Mouse (Mus musculus): ENCODE measurements around the gene Daam1. TPM values are rescaled to one million over a fixed set of nuclear protein-coding genes. Genes with fewer than 3 reads are reported as not detected.

Gene Daam1
- polyA plus RNA-seq, 1 experiment from 2014 or later: 25.0 TPM

GRCm38 (mm10) chr12:71950095-71950877 is 119.4 kb downstream of the Daam1 start:
- Histone ChIP-seq H3K9ac (no peak overlapping the region), H3K36me3 (peaks cover 87% of the 10 kb centered on the region), H3K4me2 (no peak overlapping the region), H3K4me1 (replicated peaks) (peaks cover 8% of the 10 kb centered on the region), H3K27ac (no peak overlapping the region), H3K27me3 (no peaks in the 10 kb centered on the region), H3K9me3 (no peaks in the 10 kb centered on the region), H3K4me3 (no peak overlapping the region)
- ATAC-seq (ENCODE audit: low FRiP score): no peak
- WGBS: 92% methylated on average over 13 of the region's 13 CpGs

- ATAC-seq (ENCODE audit: low FRiP score): no peak
- H3K9me3 ChIP-seq: no peaks in the 10 kb centered on the region
- peaks cover 64% of the 10 kb centered on the region for H3K36me3 ChIP-seq
- H3K27ac ChIP-seq: peak overlapping the region; percentile 55; the same call in 1 of the 2 replicates
- H3K4me1 ChIP-seq (replicated peaks): peaks cover 23% of the 10 kb centered on the region
- 42% methylated on average over 5 of the region's 5 CpGs for WGBS
- H3K9ac ChIP-seq: no peak overlapping the region
- no peak overlapping the region for H3K4me3 ChIP-seq
- H3K4me2 ChIP-seq: no peak overlapping the region
- no peaks in the 10 kb centered on the region for H3K27me3 ChIP-seq
These were observed 123.5 kb downstream of the Daam1 start for GRCm38 (mm10) chr12:71954180-71954935.

- 18% methylated on average over 6 of the region's 6 CpGs for WGBS
- no peak overlapping the region for H3K4me3 ChIP-seq
- no peak overlapping the region for H3K27ac ChIP-seq
- H3K4me2 ChIP-seq: no peak overlapping the region
- H3K9ac ChIP-seq: no peak overlapping the region
- peaks cover 62% of the 10 kb centered on the region for H3K36me3 ChIP-seq
- H3K4me1 ChIP-seq (replicated peaks): peaks cover 29% of the 10 kb centered on the region
- no peaks in the 10 kb centered on the region for H3K27me3 ChIP-seq
- H3K9me3 ChIP-seq: no peaks in the 10 kb centered on the region
- peak; percentile 63; the same call in 1 of the 2 replicates for ATAC-seq (ENCODE audit: low FRiP score)
These were observed 126.1 kb downstream of the Daam1 start for GRCm38 (mm10) chr12:71956980-71957379.

- Histone ChIP-seq H3K36me3 (peaks cover 62% of the 10 kb centered on the region), H3K4me1 (replicated peaks) (peaks cover 29% of the 10 kb centered on the region), H3K4me3 (no peak overlapping the region), H3K27ac (no peak overlapping the region), H3K9me3 (no peaks in the 10 kb centered on the region), H3K9ac (no peak overlapping the region), H3K4me2 (no peak overlapping the region), H3K27me3 (no peaks in the 10 kb centered on the region)
- WGBS: 34% methylated on average over 5 of the region's 5 CpGs
- no peak for ATAC-seq (ENCODE audit: low FRiP score)
These were observed 126.6 kb downstream of the Daam1 start for GRCm38 (mm10) chr12:71957496-71957895.

GRCm38 (mm10) chr12:71959351-71959991 is 128.6 kb downstream of the Daam1 start:
- Histone ChIP-seq H3K4me1 (replicated peaks) (peaks cover 21% of the 10 kb centered on the region), H3K27ac (peak overlapping the region; percentile 69), H3K4me3 (no peak overlapping the region), H3K27me3 (no peaks in the 10 kb centered on the region), H3K36me3 (peaks cover 49% of the 10 kb centered on the region), H3K9ac (no peak overlapping the region), H3K9me3 (no peaks in the 10 kb centered on the region), H3K4me2 (no peak overlapping the region)
- 13% methylated on average over 6 of the region's 6 CpGs for WGBS
- peak; percentile 73 for ATAC-seq (ENCODE audit: low FRiP score)

GRCm38 (mm10) chr12:71961671-71962070 is 130.8 kb downstream of the Daam1 start:
- H3K27me3 ChIP-seq: no peaks in the 10 kb centered on the region
- no peak overlapping the region for H3K4me3 ChIP-seq
- ATAC-seq (ENCODE audit: low FRiP score): no peak
- no peak overlapping the region for H3K4me2 ChIP-seq
- WGBS: 85% methylated on average over 3 of the region's 3 CpGs
- H3K9me3 ChIP-seq: no peaks in the 10 kb centered on the region
- H3K36me3 ChIP-seq: peaks cover 44% of the 10 kb centered on the region
- no peak overlapping the region for H3K9ac ChIP-seq
- no peak overlapping the region for H3K27ac ChIP-seq
- peaks cover 21% of the 10 kb centered on the region for H3K4me1 ChIP-seq (replicated peaks)

GRCm38 (mm10) chr12:71962616-71963015 is 131.7 kb downstream of the Daam1 start:
- WGBS: 66% methylated on average over 4 of the region's 4 CpGs
- Histone ChIP-seq H3K9me3 (no peaks in the 10 kb centered on the region), H3K4me1 (replicated peaks) (peaks cover 18% of the 10 kb centered on the region), H3K4me2 (no peak overlapping the region), H3K9ac (no peak overlapping the region), H3K4me3 (no peak overlapping the region), H3K27ac (no peak overlapping the region), H3K36me3 (peaks cover 41% of the 10 kb centered on the region), H3K27me3 (no peaks in the 10 kb centered on the region)
- no peak for ATAC-seq (ENCODE audit: low FRiP score)

GRCm38 (mm10) chr12:71968592-71968991 is 137.7 kb downstream of the Daam1 start:
- no peak overlapping the region for H3K4me3 ChIP-seq
- WGBS: 81% methylated on average over 4 of the region's 4 CpGs
- no peak for ATAC-seq (ENCODE audit: low FRiP score)

GRCm38 (mm10) chr12:71969022-71969421 is 138.1 kb downstream of the Daam1 start:
- Histone ChIP-seq H3K4me2 (no peak overlapping the region), H3K4me3 (no peak overlapping the region), H3K9ac (no peak overlapping the region), H3K4me1 (replicated peaks) (peaks cover 21% of the 10 kb centered on the region; the same call in 1 of the 2 replicates), H3K36me3 (peaks cover 43% of the 10 kb centered on the region), H3K27me3 (no peaks in the 10 kb centered on the region), H3K9me3 (no peaks in the 10 kb centered on the region), H3K27ac (no peak overlapping the region)
- no peak for ATAC-seq (ENCODE audit: low FRiP score)
- WGBS: 49% methylated on average over 3 of the region's 3 CpGs

More at GRCm38 (mm10) chr12:71968592-71968991, 137.7 kb downstream of the Daam1 start:
- no peak overlapping the region for H3K9ac ChIP-seq
- no peak overlapping the region for H3K4me2 ChIP-seq
- H3K9me3 ChIP-seq: no peaks in the 10 kb centered on the region
- peaks cover 39% of the 10 kb centered on the region for H3K36me3 ChIP-seq
- no peaks in the 10 kb centered on the region for H3K27me3 ChIP-seq
- peaks cover 21% of the 10 kb centered on the region; the same call in 1 of the 2 replicates for H3K4me1 ChIP-seq (replicated peaks)
- no peak overlapping the region for H3K27ac ChIP-seq

- Histone ChIP-seq H3K9me3 (no peaks in the 10 kb centered on the region), H3K27me3 (no peaks in the 10 kb centered on the region), H3K9ac (no peak overlapping the region), H3K36me3 (peaks cover 46% of the 10 kb centered on the region), H3K4me1 (replicated peaks) (peaks cover 21% of the 10 kb centered on the region; the same call in 1 of the 2 replicates), H3K27ac (no peak overlapping the region), H3K4me2 (no peak overlapping the region), H3K4me3 (no peak overlapping the region)
- WGBS: 87% methylated on average over 9 of the region's 9 CpGs
- ATAC-seq (ENCODE audit: low FRiP score): no peak
These were observed 138.6 kb downstream of the Daam1 start for GRCm38 (mm10) chr12:71969439-71969838.

- H3K9me3 ChIP-seq: no peaks in the 10 kb centered on the region
- H3K27ac ChIP-seq: no peak overlapping the region
- no peak overlapping the region for H3K4me3 ChIP-seq
- 69% methylated on average over 12 of the region's 12 CpGs for WGBS
- H3K36me3 ChIP-seq: peaks cover 52% of the 10 kb centered on the region
- H3K27me3 ChIP-seq: no peaks in the 10 kb centered on the region
- ATAC-seq (ENCODE audit: low FRiP score): no peak
- peaks cover 21% of the 10 kb centered on the region; the same call in 1 of the 2 replicates for H3K4me1 ChIP-seq (replicated peaks)
- H3K4me2 ChIP-seq: no peak overlapping the region
- no peak overlapping the region for H3K9ac ChIP-seq
These were observed 139.2 kb downstream of the Daam1 start for GRCm38 (mm10) chr12:71969941-71970629.

Data from hindbrain, embryonic 13.5 days (tissue).